Mouse (Mus musculus) G1E (cell line): ENCODE measurements at regions not wholly inside any gene's neighbourhood (a gene's known extent, or its start where the extent isn't known, plus 50 kb on each side); places are given as distances from the start of the nearest gene placed in this dataset.

ENCODE experiments used
- CTCF ChIP-seq: IDR thresholded peaks from 2 replicates; pipeline ENCODE4 v1.5.1; 2012; ENCODE audit warnings: low read depth, low read length, inconsistent platforms, mixed read lengths
- TAL1 ChIP-seq: conservative IDR thresholded peaks from 2 replicates; pipeline ENCODE4 v1.6.1; 2012; ENCODE audit warnings: low read depth, low read length, inconsistent platforms, mixed read lengths

DNA sequence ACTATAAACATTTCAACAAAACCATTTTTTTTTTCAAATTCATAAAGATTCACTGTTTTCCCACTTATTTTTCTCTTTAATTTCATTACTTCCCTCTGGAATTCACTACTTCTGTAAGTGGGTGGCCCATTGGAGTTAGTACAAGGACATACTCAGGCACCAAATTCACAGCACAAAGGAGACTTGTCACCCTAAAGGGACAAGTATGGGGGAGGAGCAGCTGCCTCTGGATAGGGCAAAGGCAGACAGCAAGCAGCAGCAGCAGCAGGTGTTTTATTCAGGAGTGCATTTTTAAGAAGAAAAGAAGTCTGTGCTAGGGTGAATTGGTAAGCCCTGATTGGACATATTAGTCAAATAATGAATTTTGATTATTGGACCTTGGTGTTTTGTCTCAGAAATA lies 314.1 kb upstream of the Cxxc4 start:
- TF ChIP-seq CTCF (no peak), TAL1 (no peak)
